Mouse (Mus musculus): ENCODE data around the gene B020031M17Rik. TPM values are rescaled to one million over a fixed set of nuclear protein-coding genes. Genes with fewer than 3 reads are reported as not detected.
"Not testable (repeated sequence)": the region's sequence is repeated elsewhere in the genome, so short reads cannot be mapped to it uniquely, and the experiment has no call there.

The B020031M17Rik gene
- total RNA-seq (2021), result not detected
- long read RNA-seq, experiment 1, result 0 reads
- long read RNA-seq, experiment 2, result 0 reads

- DNase-seq (ENCODE audit: extremely low spot score in 1 of 2, low spot score in 2 of 2); intact Hi-C loops (cut with DNase I); H3K27ac ChIP-seq; H3K4me3 ChIP-seq: not testable (repeated sequence)
Observed at GRCm38 (mm10) chr13:119950706-119951105, at the start of gene B020031M17Rik. Gene B020031M17Rik (minus strand): TSS chr13:119950806.

- H3K27ac ChIP-seq; intact Hi-C loops (cut with DNase I); H3K4me3 ChIP-seq; DNase-seq (ENCODE audit: extremely low spot score in 1 of 2, low spot score in 2 of 2): not testable (repeated sequence)
Observed at GRCm38 (mm10) chr13:119999215-119999614, 48.6 kb upstream of the B020031M17Rik start.

- intact Hi-C loops (cut with DNase I); H3K4me3 ChIP-seq; H3K27ac ChIP-seq; DNase-seq (ENCODE audit: extremely low spot score in 1 of 2, low spot score in 2 of 2): not testable (repeated sequence)
Observed at GRCm38 (mm10) chr13:119998442-119999086, 48.0 kb upstream of the B020031M17Rik start.

GRCm38 (mm10) chr13:119991917-119992496 lies 41.4 kb upstream of the B020031M17Rik start:
- H3K4me3 ChIP-seq; intact Hi-C loops (cut with DNase I); H3K27ac ChIP-seq; DNase-seq (ENCODE audit: extremely low spot score in 1 of 2, low spot score in 2 of 2): not testable (repeated sequence)

- intact Hi-C loops (cut with DNase I), result not testable (repeated sequence)
Observed at GRCm38 (mm10) chr13:119991264-119991663, 40.7 kb upstream of the B020031M17Rik start.

GRCm38 (mm10) chr13:119969163-119969562 lies 18.6 kb upstream of the B020031M17Rik start:
- intact Hi-C loops (cut with DNase I); DNase-seq (ENCODE audit: extremely low spot score in 1 of 2, low spot score in 2 of 2); H3K27ac ChIP-seq; H3K4me3 ChIP-seq: not testable (repeated sequence)

More at GRCm38 (mm10) chr13:119991264-119991663, 40.7 kb upstream of the B020031M17Rik start:
- not testable (repeated sequence) for DNase-seq (ENCODE audit: extremely low spot score in 1 of 2, low spot score in 2 of 2); H3K27ac ChIP-seq; H3K4me3 ChIP-seq

GRCm38 (mm10) chr13:119968193-119968592 lies 17.6 kb upstream of the B020031M17Rik start:
- H3K4me3 ChIP-seq; intact Hi-C loops (cut with DNase I); DNase-seq (ENCODE audit: extremely low spot score in 1 of 2, low spot score in 2 of 2); H3K27ac ChIP-seq: not testable (repeated sequence)

GRCm38 (mm10) chr13:119965968-119966367 lies 15.4 kb upstream of the B020031M17Rik start:
- intact Hi-C loops (cut with DNase I); H3K4me3 ChIP-seq; H3K27ac ChIP-seq: not testable (repeated sequence)
- peak in 1 of 2 experiments; percentile 7 for DNase-seq (ENCODE audit: extremely low spot score in 1 of 2, low spot score in 2 of 2)

GRCm38 (mm10) chr13:119965302-119965952 lies 14.8 kb upstream of the B020031M17Rik start:
- H3K4me3 ChIP-seq; DNase-seq (ENCODE audit: extremely low spot score in 1 of 2, low spot score in 2 of 2); intact Hi-C loops (cut with DNase I); H3K27ac ChIP-seq: not testable (repeated sequence)

- H3K4me3 ChIP-seq; DNase-seq (ENCODE audit: extremely low spot score in 1 of 2, low spot score in 2 of 2); H3K27ac ChIP-seq; intact Hi-C loops (cut with DNase I): not testable (repeated sequence)
Observed at GRCm38 (mm10) chr13:119962856-119963255, 12.2 kb upstream of the B020031M17Rik start.

GRCm38 (mm10) chr13:119955567-119955966 lies 5.0 kb upstream of the B020031M17Rik start:
- intact Hi-C loops (cut with DNase I); H3K4me3 ChIP-seq; H3K27ac ChIP-seq; DNase-seq (ENCODE audit: extremely low spot score in 1 of 2, low spot score in 2 of 2): not testable (repeated sequence)

GRCm38 (mm10) chr13:119955089-119955488 lies 4.5 kb upstream of the B020031M17Rik start:
- H3K27ac ChIP-seq; intact Hi-C loops (cut with DNase I); DNase-seq (ENCODE audit: extremely low spot score in 1 of 2, low spot score in 2 of 2); H3K4me3 ChIP-seq: not testable (repeated sequence)

- H3K27ac ChIP-seq; H3K4me3 ChIP-seq; DNase-seq (ENCODE audit: extremely low spot score in 1 of 2, low spot score in 2 of 2); intact Hi-C loops (cut with DNase I): not testable (repeated sequence)
Observed at GRCm38 (mm10) chr13:119929172-119929571, 21.4 kb downstream of the B020031M17Rik start, which contains the start of gene Gm21761. Gene Gm21761 (minus strand): TSS chr13:119929272.

- intact Hi-C loops (cut with DNase I); H3K27ac ChIP-seq; DNase-seq (ENCODE audit: extremely low spot score in 1 of 2, low spot score in 2 of 2); H3K4me3 ChIP-seq: not testable (repeated sequence)
Observed at GRCm38 (mm10) chr13:119924597-119925340, 25.8 kb downstream of the B020031M17Rik start.

- DNase-seq (ENCODE audit: extremely low spot score in 1 of 2, low spot score in 2 of 2); intact Hi-C loops (cut with DNase I); H3K4me3 ChIP-seq; H3K27ac ChIP-seq: not testable (repeated sequence)
Observed at GRCm38 (mm10) chr13:119916966-119917722, 33.5 kb downstream of the B020031M17Rik start.

- DNase-seq (ENCODE audit: extremely low spot score in 1 of 2, low spot score in 2 of 2); intact Hi-C loops (cut with DNase I); H3K4me3 ChIP-seq; H3K27ac ChIP-seq: not testable (repeated sequence)
Observed at GRCm38 (mm10) chr13:119916449-119916848, 34.2 kb downstream of the B020031M17Rik start.

All from left cerebral cortex, adult 2 months (tissue).